Mouse (Mus musculus): ENCODE measurements around the gene Bbs12.

DNA sequence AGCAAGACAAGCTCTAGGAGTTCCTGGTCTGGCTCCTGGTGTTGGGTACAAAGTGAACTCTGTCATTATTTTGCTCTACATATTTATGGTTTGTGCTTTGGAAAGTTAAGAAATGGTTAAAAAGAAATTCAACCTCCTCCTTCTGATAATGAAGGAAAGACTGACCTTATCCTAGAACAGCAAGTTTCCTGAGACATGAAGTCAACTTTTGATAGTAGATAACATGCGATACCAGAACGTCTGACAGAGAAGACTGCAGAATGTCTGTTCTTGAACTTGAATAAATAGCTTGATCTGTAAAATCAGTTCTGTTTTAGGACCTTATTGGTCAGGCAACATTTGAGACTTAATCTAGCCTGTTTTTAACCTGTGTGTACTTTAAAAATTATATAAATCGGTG is 14.3 kb downstream of the Bbs12 start:
- TF ChIP-seq TCF12 (IDR thresholded peaks at IDR 0.05; ENCODE audit: insufficient read depth, poor library complexity, severe bottlenecking) (no peak), POLR2A (IDR thresholded peaks at IDR 0.05; ENCODE audit: insufficient read length, low read depth) (no peak), TCF3 (IDR thresholded peaks at IDR 0.05; ENCODE audit: insufficient read length, low read depth) (no peak), USF1 (IDR thresholded peaks at IDR 0.05; ENCODE audit: low read depth) (no peak), MYOD1 (IDR thresholded peaks at IDR 0.05; ENCODE audit: control insufficient read depth in 1 of 3, insufficient read length in 2 of 3, low read depth in 2 of 3) (no peak), E2F4 (IDR thresholded peaks at IDR 0.05; ENCODE audit: insufficient read depth) (no peak)

All from myocyte (in vitro differentiated cells).